Mouse (Mus musculus) MEL (cell line): ENCODE results near the gene Wdr45b. TPM values are rescaled to one million over a fixed set of nuclear protein-coding genes. Genes with fewer than 3 reads are reported as not detected.
"Not testable (repeated sequence)": the region's sequence is repeated elsewhere in the genome, so short reads cannot be mapped to it uniquely, and the experiment has no call there.

Experiments used
- DNase-seq: peaks from one replicate; pipeline ENCODE4 v3.0.0; 2011; ENCODE audit warnings: low read depth, low spot score
- H3K27ac ChIP-seq: 2 replicates; pipeline ENCODE4 v1.5.1; 2012; ENCODE audit warnings: low read depth, mild to moderate bottlenecking, control low read depth, low read length, moderate library complexity; ENCODE audit not compliant: control insufficient read depth
- H3K27me3 ChIP-seq, 2 experiments: fragments of 150-350 bp in 1 of 2; sonication (generic) in 1 of 2; 2 replicates each; pipeline ENCODE4 v1.6.1; 2012; ENCODE audit warnings: low read length in 2 of 2, mild to moderate bottlenecking in 2 of 2, improper control_type of control experiment in 1 of 2, moderate library complexity in 1 of 2; ENCODE audit not compliant: insufficient read depth in 2 of 2, control insufficient read depth in 1 of 2
- H3K36me3 ChIP-seq, 2 experiments: 2 replicates each; pipeline ENCODE4 v1.6.1; 2012 to 2014; ENCODE audit warnings: low read length in 2 of 2, improper control_type of control experiment in 1 of 2, inconsistent platforms in 1 of 2, mild to moderate bottlenecking in 1 of 2; ENCODE audit not compliant: insufficient read depth in 2 of 2, control insufficient read depth in 1 of 2
- H3K4me1 ChIP-seq, 2 experiments: fragments of 150-350 bp in 1 of 2; sonication (generic) in 1 of 2; 2 replicates each; pipeline ENCODE4 v1.6.1; 2012; ENCODE audit warnings: low read length in 2 of 2, improper control_type of control experiment in 1 of 2, mild to moderate bottlenecking in 1 of 2; ENCODE audit not compliant: insufficient read depth in 2 of 2, control insufficient read depth in 1 of 2
- H3K4me3 ChIP-seq, 2 experiments: fragments of 150-350 bp in 1 of 2; sonication (generic) in 1 of 2; 2 replicates each; pipeline ENCODE4 v1.5.1; 2012; ENCODE audit warnings: low read depth in 2 of 2, low read length in 2 of 2, mild to moderate bottlenecking in 2 of 2, moderate library complexity in 2 of 2, control low read depth in 1 of 2, improper control_type of control experiment in 1 of 2; ENCODE audit not compliant: control insufficient read depth in 1 of 2, insufficient read depth in 1 of 2
- H3K79me2 ChIP-seq: 2 replicates; pipeline ENCODE4 v1.6.1; 2012; ENCODE audit warnings: mild to moderate bottlenecking, low read length, moderate library complexity; ENCODE audit not compliant: control insufficient read depth, poor library complexity, insufficient read depth
- H3K9ac ChIP-seq: 2 replicates; pipeline ENCODE4 v1.6.1; 2012; ENCODE audit warnings: low read depth, mild to moderate bottlenecking, control low read depth, low read length, moderate library complexity; ENCODE audit not compliant: control insufficient read depth, poor library complexity, severe bottlenecking
- H3K9me3 ChIP-seq: fragments of 150-350 bp; sonication (generic); replicated peaks from 2 replicates; pipeline ENCODE4 v1.6.1; 2012; ENCODE audit warnings: mild to moderate bottlenecking, low read length, improper control_type of control experiment, moderate library complexity; ENCODE audit not compliant: insufficient read depth
- CHD1 ChIP-seq: IDR thresholded peaks from 2 replicates; pipeline ENCODE4 v1.6.1; 2012; ENCODE audit warnings: low read depth, mild to moderate bottlenecking, inconsistent platforms, low read length, improper control_type of control experiment
- CHD2 ChIP-seq: IDR thresholded peaks from 2 replicates; pipeline ENCODE4 v1.6.1; 2011; ENCODE audit warnings: low read length, improper control_type of control experiment
- CTCF ChIP-seq, 3 experiments: IDR thresholded peaks in 2 of 3; conservative IDR thresholded peaks in 1 of 3; 2 replicates each; pipeline ENCODE4 v1.5.1; 2011 to 2012; ENCODE audit warnings: low read length in 3 of 3, low read depth in 2 of 3, mild to moderate bottlenecking in 2 of 3, improper control_type of control experiment in 1 of 3, inconsistent platforms in 1 of 3, mixed read lengths in 1 of 3, moderate library complexity in 1 of 3; ENCODE audit not compliant: control insufficient read depth in 1 of 3, insufficient read depth in 1 of 3, poor library complexity in 1 of 3, severe bottlenecking in 1 of 3
- ELF1 ChIP-seq: IDR thresholded peaks from 2 replicates; pipeline ENCODE4 v1.6.1; 2014; ENCODE audit warnings: low read depth, mild to moderate bottlenecking, inconsistent platforms, low read length, improper control_type of control experiment, moderate library complexity
- EP300 ChIP-seq, 2 experiments: IDR thresholded peaks; 2 replicates each; pipeline ENCODE4 v1.6.1; 2011; ENCODE audit warnings: improper control_type of control experiment in 2 of 2, low read length in 2 of 2, low read depth in 1 of 2, mild to moderate bottlenecking in 1 of 2
- ETS1 ChIP-seq: IDR thresholded peaks from 2 replicates; pipeline ENCODE4 v1.6.1; 2012; ENCODE audit warnings: low read depth, mild to moderate bottlenecking, inconsistent platforms, low read length, improper control_type of control experiment, moderate library complexity
- GABPA ChIP-seq: IDR thresholded peaks from 2 replicates; pipeline ENCODE4 v1.6.1; 2012; ENCODE audit warnings: low read depth, mild to moderate bottlenecking, inconsistent platforms, low read length, improper control_type of control experiment, moderate library complexity
- GATA1 ChIP-seq: IDR thresholded peaks from 2 replicates; pipeline ENCODE4 v1.6.1; 2011; ENCODE audit warnings: low read depth, low read length, improper control_type of control experiment
- MAFK ChIP-seq: IDR thresholded peaks from 2 replicates; pipeline ENCODE4 v1.6.1; 2011; ENCODE audit warnings: low read depth, mild to moderate bottlenecking, low read length, improper control_type of control experiment, borderline replicate concordance
- MAX ChIP-seq: IDR thresholded peaks from 2 replicates; pipeline ENCODE4 v1.6.1; 2011; ENCODE audit warnings: low read length, improper control_type of control experiment
- MXI1 ChIP-seq: IDR thresholded peaks from 2 replicates; pipeline ENCODE4 v1.6.1; 2011; ENCODE audit warnings: mild to moderate bottlenecking, low read depth, low read length, improper control_type of control experiment
- MYB ChIP-seq: IDR thresholded peaks from 2 replicates; pipeline ENCODE4 v1.6.1; 2011; ENCODE audit warnings: mild to moderate bottlenecking, low read depth, low read length, improper control_type of control experiment
- MYC ChIP-seq: IDR thresholded peaks from 2 replicates; pipeline ENCODE4 v1.6.1; 2011; ENCODE audit warnings: low read depth, mild to moderate bottlenecking, low read length, improper control_type of control experiment, moderate library complexity
- NELFE ChIP-seq: IDR thresholded peaks from 2 replicates; pipeline ENCODE4 v1.6.1; 2011; ENCODE audit warnings: low read depth, low read length, improper control_type of control experiment
- POLR2AphosphoS2 ChIP-seq: IDR thresholded peaks from 2 replicates; pipeline ENCODE4 v1.6.1; 2011; ENCODE audit warnings: low read length, improper control_type of control experiment
- RAD21 ChIP-seq: IDR thresholded peaks from 2 replicates; pipeline ENCODE4 v1.6.1; 2011; ENCODE audit warnings: mild to moderate bottlenecking, low read depth, low read length, improper control_type of control experiment
- RCOR1 ChIP-seq: IDR thresholded peaks from 2 replicates; pipeline ENCODE4 v1.6.1; 2012; ENCODE audit warnings: low read depth, mild to moderate bottlenecking, inconsistent platforms, low read length, improper control_type of control experiment
- SMC3 ChIP-seq: IDR thresholded peaks from 2 replicates; pipeline ENCODE4 v1.6.1; 2011; ENCODE audit warnings: low read depth, low read length, improper control_type of control experiment
- TAL1 ChIP-seq: IDR thresholded peaks from 2 replicates; pipeline ENCODE4 v1.6.1; 2012; ENCODE audit warnings: mild to moderate bottlenecking, inconsistent platforms, low read length, moderate library complexity, mixed read lengths
- TCF12 ChIP-seq: IDR thresholded peaks from 2 replicates; pipeline ENCODE4 v1.6.1; 2014; ENCODE audit warnings: low read depth, mild to moderate bottlenecking, inconsistent platforms, low read length, improper control_type of control experiment, moderate library complexity
- UBTF ChIP-seq: IDR thresholded peaks from 2 replicates; pipeline ENCODE4 v1.6.1; 2012; ENCODE audit warnings: low read depth, mild to moderate bottlenecking, inconsistent platforms, low read length, improper control_type of control experiment, moderate library complexity, borderline replicate concordance; ENCODE audit not compliant: insufficient read depth
- USF1 ChIP-seq: IDR thresholded peaks from 2 replicates; pipeline ENCODE4 v1.6.1; 2014; ENCODE audit warnings: low read depth, mild to moderate bottlenecking, inconsistent platforms, low read length, improper control_type of control experiment, moderate library complexity
- ZNF384 ChIP-seq: IDR thresholded peaks from 2 replicates; pipeline ENCODE4 v1.6.1; 2012; ENCODE audit warnings: low read depth, mild to moderate bottlenecking, inconsistent platforms, low read length, improper control_type of control experiment
- polyA plus RNA-seq, 2 experiments: library from polyadenylated mRNA; stranded (reverse) in 1 of 2; unstranded in 1 of 2; fragments of >175 nt in 1 of 2; fragments of >200 nt in 1 of 2; gene quantifications; 2 replicates each; pipeline versions ENCODE4 v1.2.1 to v1.2.4; 2012; ENCODE audit warnings: low replicate concordance in 2 of 2, low read depth in 1 of 2; ENCODE audit not compliant: insufficient read length in 2 of 2, insufficient read depth in 1 of 2, missing spikeins in 1 of 2
- total RNA-seq: library from RNA; depleted of rRNA; stranded (reverse); fragments of 300-350 nt; gene quantifications from 2 replicates; pipeline ENCODE4 v1.2.3, GENCODE M21; 2012

Gene Wdr45b
- total and polyA plus RNA-seq, 3 experiments, result 39.3 to 41.9 TPM; not detected in 1

DNA sequence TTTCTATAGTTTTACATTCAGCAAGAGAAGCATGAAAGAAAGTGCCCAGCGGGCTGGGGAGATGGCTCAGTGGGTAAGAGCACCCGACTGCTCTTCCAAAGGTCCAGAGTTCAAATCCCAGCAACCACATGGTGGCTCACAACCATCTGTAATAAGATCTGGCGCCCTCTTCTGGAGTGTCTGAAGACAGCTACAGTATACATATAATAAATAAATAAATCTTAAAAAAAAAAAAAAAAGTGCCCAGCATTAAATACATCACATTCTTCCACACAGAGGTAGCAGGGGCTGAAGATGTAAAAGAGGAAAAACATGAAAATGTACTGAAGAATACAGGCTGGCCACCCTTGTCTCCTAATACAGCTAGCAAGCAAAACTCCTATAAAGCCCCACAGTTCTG lies 5.5 kb downstream of the Wdr45b start:
- peaks cover 8 to 10% of the 10 kb centered on the region in 2 experiments; a peak in 3 of 4 replicates for H3K4me1 ChIP-seq
- H3K36me3 ChIP-seq, result peaks cover 13 to 37% of the 10 kb centered on the region in 2 experiments
- H3K79me2 ChIP-seq, result peaks cover 56% of the 10 kb centered on the region
- H3K4me3 ChIP-seq, H3K27me3 ChIP-seq, DNase-seq, H3K27ac ChIP-seq, H3K9me3 ChIP-seq, H3K9ac ChIP-seq: not testable (repeated sequence)
- TF ChIP-seq RAD21 (peak; percentile 12), CTCF (IDR thresholded peaks at IDR 0.05 in 2 of 3, conservative IDR thresholded peaks at IDR 0.05 in 1 of 3; ENCODE audit: control insufficient read depth in 1 of 3, insufficient read depth in 1 of 3, low read depth in 2 of 3, low read length in 3 of 3, poor library complexity in 1 of 3, severe bottlenecking in 1 of 3) (peak in 2 of 3 experiments; percentile 23 to 27; a peak in 1 of 6 replicates), SMC3 (0 out of 2 replicates have a peak, but pooled peaks have one; percentile 2), ZNF384 (peak; percentile 81)

DNA sequence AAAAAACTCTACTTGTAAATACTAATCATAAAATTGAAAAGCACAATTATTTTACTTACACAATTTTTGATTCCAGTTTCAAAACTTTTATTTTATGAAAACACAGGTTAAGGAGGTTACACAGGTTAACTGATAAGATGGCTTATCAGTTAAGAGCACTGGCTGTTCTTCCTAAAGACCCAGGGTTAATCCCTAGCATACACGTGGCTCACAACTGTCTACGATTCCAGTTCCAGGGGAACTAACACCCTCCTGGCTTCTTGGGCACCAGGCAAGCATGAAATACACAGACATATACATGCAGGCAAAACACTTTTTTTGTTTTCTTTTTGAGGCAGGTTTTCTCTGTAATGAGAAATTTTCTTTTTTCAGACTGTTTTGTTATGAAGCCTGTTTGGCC lies 6.1 kb downstream of the Wdr45b start:
- Histone ChIP-seq H3K4me1 (peaks cover 10 to 14% of the 10 kb centered on the region in 2 experiments; a peak in 3 of 4 replicates), H3K36me3 (peaks cover 13 to 42% of the 10 kb centered on the region in 2 experiments)

DNA sequence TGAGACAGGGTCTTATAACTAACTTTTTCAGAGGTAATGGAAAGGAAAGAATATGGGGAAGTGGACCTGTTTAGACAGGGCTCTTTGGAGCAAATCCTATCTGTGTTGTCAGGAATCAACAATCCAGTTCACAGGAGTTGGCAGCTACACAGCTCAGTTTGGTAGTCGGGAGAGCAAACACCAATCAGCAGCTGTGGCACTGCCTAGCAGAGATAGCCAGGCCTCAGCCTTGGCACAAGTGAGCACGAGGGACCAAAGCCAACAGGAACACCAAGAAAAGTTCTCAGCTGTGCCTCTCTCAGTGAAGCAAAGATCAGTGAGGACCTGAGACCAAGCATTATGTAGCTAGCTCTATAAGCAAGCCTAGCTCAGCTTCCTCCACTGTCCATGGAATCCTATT lies 7.2 kb downstream of the Wdr45b start:
- TF ChIP-seq ELF1 (peak; percentile 33; the same call in 1 of the 2 replicates), GABPA (0 out of 2 replicates have a peak, but pooled peaks have one; percentile 15), MYC (no peak), POLR2AphosphoS2 (0 out of 2 replicates have a peak, but pooled peaks have one; percentile 26), MXI1 (peak; percentile 50; the same call in 1 of the 2 replicates), EP300 (IDR thresholded peaks at IDR 0.05; ENCODE audit: low read depth in 1 of 2, low read length in 2 of 2) (peak; percentile 60 to 74), UBTF (no peak), USF1 (no peak), NELFE (no peak), MYB (peak; percentile 15; the same call in 1 of the 2 replicates), MAX (peak; percentile 42; the same call in 1 of the 2 replicates), RCOR1 (peak; percentile 51; the same call in 1 of the 2 replicates), CHD2 (no peak), TAL1 (peak; percentile 25; the same call in 1 of the 2 replicates), TCF12 (peak; percentile 72; the same call in 1 of the 2 replicates), CTCF (IDR thresholded peaks at IDR 0.05 in 2 of 3, conservative IDR thresholded peaks at IDR 0.05 in 1 of 3; ENCODE audit: control insufficient read depth in 1 of 3, insufficient read depth in 1 of 3, low read depth in 2 of 3, low read length in 3 of 3, poor library complexity in 1 of 3, severe bottlenecking in 1 of 3) (no peak), MAFK (no peak), ETS1 (peak; percentile 76; the same call in 1 of the 2 replicates)
- Histone ChIP-seq H3K4me3 (no peak overlapping the region), H3K4me1 (peaks cover 15% of the 10 kb centered on the region in 2 experiments), H3K36me3 (peaks cover 13 to 41% of the 10 kb centered on the region in 2 experiments), H3K27me3 (no peaks in the 10 kb centered on the region), H3K27ac (no peak overlapping the region), H3K79me2 (peaks cover 42% of the 10 kb centered on the region), H3K9me3 (no peaks in the 10 kb centered on the region), H3K9ac (no peak overlapping the region)
- DNase-seq, result peak; percentile 47

More for the DNA sequence above, 6.1 kb downstream of the Wdr45b start:
- TF ChIP-seq MXI1, result no peak
- TF ChIP-seq CHD2, result no peak
- peak; percentile 38; the same call in 1 of the 2 replicates for TF ChIP-seq GATA1
- TF ChIP-seq CHD1, result no peak
- H3K79me2 ChIP-seq, result peaks cover 51% of the 10 kb centered on the region
- no peak overlapping the region for H3K9ac ChIP-seq
- H3K9me3 ChIP-seq, result no peaks in the 10 kb centered on the region
- no peak for DNase-seq
- no peaks in the 10 kb centered on the region for H3K27me3 ChIP-seq
- H3K27ac ChIP-seq, result no peak overlapping the region
- no peak overlapping the region for H3K4me3 ChIP-seq
